Mouse (Mus musculus) forebrain, postnatal 0 days (tissue): ENCODE measurements around the gene Naalad2. TPM values are rescaled to one million over a fixed set of nuclear protein-coding genes. Genes with fewer than 3 reads are reported as not detected.
A peak's percentile ranks its signal among the peaks of the same experiment; 100 is the strongest.
"Not testable (repeated sequence)": the region's sequence is repeated elsewhere in the genome, so short reads cannot be mapped to it uniquely, and the experiment has no call there.

Experiments
- ATAC-seq: fragments of 200-750 bp; cut with Nextera tagmentation; 2 replicates; pipeline ENCODE4 v1.8.0; 2017; ENCODE audit warnings: mild to moderate bottlenecking, moderate library complexity
- DNase-seq: peaks from one replicate; pipeline ENCODE4 v3.0.0-alpha.2; 2015
- H3K27ac ChIP-seq: fragments of 300-500 bp; sonication (generic); 2 replicates; pipeline ENCODE4 v1.5.1; 2014; ENCODE audit warnings: low read depth, mild to moderate bottlenecking, antibody characterized with exemption, low read length, moderate library complexity, mixed read lengths
- H3K27me3 ChIP-seq: fragments of 300-500 bp; sonication (generic); 2 replicates; pipeline ENCODE4 v1.6.1; 2014; ENCODE audit warnings: mild to moderate bottlenecking, low read length, mixed read lengths; ENCODE audit not compliant: insufficient read depth
- H3K36me3 ChIP-seq: fragments of 300-500 bp; sonication (generic); 2 replicates; pipeline ENCODE4 v1.6.1; 2014; ENCODE audit warnings: mild to moderate bottlenecking, moderate library complexity; ENCODE audit not compliant: insufficient read depth
- H3K4me1 ChIP-seq: fragments of 300-500 bp; sonication (generic); 2 replicates; pipeline ENCODE4 v1.6.1; 2014; ENCODE audit warnings: antibody characterized with exemption; ENCODE audit not compliant: insufficient read depth
- H3K4me2 ChIP-seq: fragments of 300-500 bp; sonication (generic); 2 replicates; pipeline ENCODE4 v1.6.1; 2014; ENCODE audit warnings: low read depth, mild to moderate bottlenecking, moderate library complexity
- H3K4me3 ChIP-seq: fragments of 300-500 bp; sonication (generic); 2 replicates; pipeline ENCODE4 v1.5.1; 2014; ENCODE audit warnings: low read depth, low read length, mixed read lengths
- H3K9ac ChIP-seq: fragments of 300-500 bp; sonication (generic); 2 replicates; pipeline ENCODE4 v1.6.1; 2014; ENCODE audit warnings: mild to moderate bottlenecking
- H3K9me3 ChIP-seq: fragments of 300-500 bp; sonication (generic); 2 replicates; pipeline ENCODE4 v1.6.1; 2016; ENCODE audit warnings: low read length
- CTCF ChIP-seq: sonication (generic); IDR thresholded peaks from 2 replicates; pipeline ENCODE4 v1.5.1; 2016; ENCODE audit warnings: antibody characterized with exemption, control low read depth, low read depth
- WGBS: fragments of 180-500 bp; shearing (Covaris S2); extraction: QIAGEN DNeasy Blood & Tissue Kit; methylation state at CpG from one replicate; pipeline ENCODE4 v1.1.7; 2014; 5-methylcytosine and 5-hydroxymethylcytosine counted together
- polyA plus RNA-seq: library from polyadenylated mRNA; unstranded; fragments of >200 nt; fragmentation: Nextera tagmentation; extraction: Ambion mirVana; gene quantifications from 2 replicates; pipeline ENCODE4 v1.2.1, GENCODE M21; 2015
- total RNA-seq: library from RNA; depleted of rRNA; stranded (reverse); fragments of >200 nt; gene quantifications from 2 replicates; pipeline ENCODE4 v1.2.3, GENCODE M21; 2014; rRNA removed

The Naalad2 gene
- total RNA-seq (1.7 TPM in 2 replicates), polyA plus RNA-seq (0.55 and 0.86 TPM in 2 replicates)

- not testable (repeated sequence) for H3K4me2 ChIP-seq, H3K27ac ChIP-seq, DNase-seq, ATAC-seq, H3K36me3 ChIP-seq, H3K9ac ChIP-seq, H3K4me1 ChIP-seq, H3K4me3 ChIP-seq, H3K27me3 ChIP-seq, H3K9me3 ChIP-seq
- WGBS: 63% methylated on average over 2 of the region's 2 CpGs
These were observed at the start of gene Naalad2 for GRCm38 (mm10) chr9:18402895-18403294. Gene Naalad2, minus strand, starts transcription at chr9:18402995.

GRCm38 (mm10) chr9:18431687-18432086 is 28.9 kb upstream of the Naalad2 start:
- Histone ChIP-seq H3K4me2 (no peak overlapping the region), H3K4me1 (no peaks in the 10 kb centered on the region), H3K4me3 (no peak overlapping the region), H3K9ac (no peak overlapping the region), H3K27me3 (no peaks in the 10 kb centered on the region), H3K27ac (no peak overlapping the region), H3K9me3 (no peaks in the 10 kb centered on the region), H3K36me3 (no peaks in the 10 kb centered on the region)
- WGBS: 58% methylated on average over 10 of the region's 10 CpGs
- TF ChIP-seq CTCF: no peak
- DNase-seq (peak; percentile 14), ATAC-seq (peak; percentile 36; the same call in 1 of the 2 replicates)

DNA sequence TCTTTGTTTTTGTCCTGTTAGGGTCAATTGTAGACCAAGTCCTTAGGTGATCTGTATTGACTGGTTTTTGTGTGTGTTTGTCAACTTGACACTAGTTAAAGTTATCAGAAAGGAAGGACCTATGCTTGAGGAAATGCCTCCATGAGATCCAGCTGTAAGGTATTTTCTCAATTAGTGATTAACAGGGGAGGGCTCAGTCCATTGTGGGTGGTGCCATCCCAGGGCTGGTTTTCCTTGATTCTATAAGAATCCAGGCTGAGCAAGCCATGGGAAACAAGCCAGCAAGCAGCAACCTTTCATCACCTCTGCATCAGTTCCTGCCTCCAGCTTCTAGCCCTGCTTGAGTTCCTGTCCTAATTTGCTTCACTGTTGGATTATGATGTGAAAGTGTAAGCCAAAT is 27.6 kb upstream of the Naalad2 start, which contains the start of gene Mbd3l2:
Gene Mbd3l2, plus strand, starts transcription at position 301 of the 400 bp plus-strand sequence.
- Histone ChIP-seq H3K27ac (no peak within 1 kb of the TSS), H3K4me3 (no peak within 1 kb of the TSS), H3K9ac (no peak within 1 kb of the TSS), H3K27me3 (no peaks in the 10 kb centered on the region), H3K4me2 (no peak within 1 kb of the TSS), H3K4me1 (no peaks in the 10 kb centered on the region), H3K36me3 (no peaks in the 10 kb centered on the region), H3K9me3 (no peaks in the 10 kb centered on the region)
- DNase-seq (no peak), ATAC-seq (no peak)
- no peak for TF ChIP-seq CTCF

GRCm38 (mm10) chr9:18412371-18412770 is 9.6 kb upstream of the Naalad2 start:
- not testable (repeated sequence) for H3K36me3 ChIP-seq, DNase-seq, H3K27ac ChIP-seq, H3K9me3 ChIP-seq, ATAC-seq, H3K27me3 ChIP-seq, H3K4me3 ChIP-seq, H3K9ac ChIP-seq, H3K4me2 ChIP-seq, H3K4me1 ChIP-seq
- WGBS: 91% methylated on average over 4 of the region's 4 CpGs

GRCm38 (mm10) chr9:18404118-18404517 is 1.3 kb upstream of the Naalad2 start, which contains the start of gene Ubtfl1:
Gene Ubtfl1, plus strand, starts transcription at chr9:18404418.
- no peak for TF ChIP-seq CTCF
- 71% methylated on average over 1 of the region's 1 CpGs for WGBS

DNA sequence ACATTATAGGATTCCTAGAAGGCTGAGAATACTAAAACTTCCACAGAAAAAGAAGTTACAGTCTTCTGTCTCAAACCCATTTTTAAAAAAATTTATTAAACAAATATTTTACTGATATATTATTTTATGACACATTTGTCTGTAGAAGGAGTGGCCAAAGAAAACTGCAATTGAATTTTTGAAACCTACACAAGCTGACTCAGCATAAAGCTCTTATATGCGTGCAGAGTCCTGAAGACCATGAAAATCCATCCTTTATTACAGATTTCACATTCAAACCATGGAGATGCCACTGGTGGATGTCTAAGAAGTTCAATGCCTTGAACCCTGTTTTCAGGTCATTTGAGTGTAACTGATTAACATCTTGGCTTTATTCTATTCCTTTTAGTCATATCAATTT is 3.2 kb downstream of the Naalad2 start:
- Histone ChIP-seq H3K9me3 (no peaks in the 10 kb centered on the region), H3K36me3 (no peaks in the 10 kb centered on the region), H3K4me2 (no peak overlapping the region), H3K4me1 (no peaks in the 10 kb centered on the region), H3K9ac (no peak overlapping the region), H3K27ac (no peak overlapping the region), H3K4me3 (no peak overlapping the region), H3K27me3 (no peaks in the 10 kb centered on the region)
- WGBS: 88% methylated on average over 1 of the region's 1 CpGs
- no peak for DNase-seq
- ATAC-seq: no peak
- TF ChIP-seq CTCF: no peak

More at GRCm38 (mm10) chr9:18404118-18404517, 1.3 kb upstream of the Naalad2 start, which contains the start of gene Ubtfl1:
- Histone ChIP-seq H3K4me2 (no peak within 1 kb of the TSS), H3K9ac (no peak within 1 kb of the TSS), H3K27ac (no peak within 1 kb of the TSS), H3K36me3 (no peaks in the 10 kb centered on the region), H3K27me3 (no peaks in the 10 kb centered on the region), H3K4me1 (no peaks in the 10 kb centered on the region), H3K4me3 (no peak within 1 kb of the TSS), H3K9me3 (no peaks in the 10 kb centered on the region)
- DNase-seq: no peak
- no peak for ATAC-seq

- H3K4me2 ChIP-seq: no peak overlapping the region
- no peaks in the 10 kb centered on the region for H3K36me3 ChIP-seq
- no peaks in the 10 kb centered on the region for H3K9me3 ChIP-seq
- DNase-seq (no peak), ATAC-seq (peak; percentile 23; the same call in 1 of the 2 replicates)
- H3K27me3 ChIP-seq: no peaks in the 10 kb centered on the region
- no peak overlapping the region for H3K9ac ChIP-seq
- H3K4me3 ChIP-seq: no peak overlapping the region
- 47% methylated on average over 6 of the region's 6 CpGs for WGBS
- no peak for TF ChIP-seq CTCF
- H3K4me1 ChIP-seq: no peaks in the 10 kb centered on the region
- no peak overlapping the region for H3K27ac ChIP-seq
These were observed 17.0 kb downstream of the Naalad2 start for GRCm38 (mm10) chr9:18385782-18386181.

DNA sequence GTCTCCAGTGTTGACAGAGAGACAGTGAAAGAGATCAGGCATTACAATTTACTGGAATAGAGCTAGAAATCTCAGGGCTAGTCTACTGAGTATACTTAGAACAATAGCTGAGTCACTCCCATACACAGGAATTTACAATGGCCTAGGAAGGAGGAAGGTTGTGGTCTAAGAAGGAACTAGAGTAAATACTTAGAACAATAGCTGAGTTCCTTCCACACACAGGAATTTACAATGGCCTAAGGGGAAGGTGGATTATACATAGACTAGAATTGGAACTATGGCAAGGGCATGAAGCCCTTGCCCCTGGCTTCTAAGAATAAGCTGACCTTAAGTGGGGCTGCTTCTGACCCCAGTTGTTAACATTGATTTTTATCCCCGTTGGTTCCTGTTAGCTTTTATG is 29.8 kb downstream of the Naalad2 start:
- H3K36me3 ChIP-seq, H3K27ac ChIP-seq, H3K4me3 ChIP-seq, H3K27me3 ChIP-seq, H3K9me3 ChIP-seq, H3K9ac ChIP-seq, ATAC-seq, H3K4me1 ChIP-seq, H3K4me2 ChIP-seq, DNase-seq: not testable (repeated sequence)
- 76% methylated on average over 1 of the region's 1 CpGs for WGBS
